Mouse (Mus musculus) ES-Bruce4 (cell line): ENCODE data around the gene Fhdc1. TPM values are rescaled to one million over a fixed set of nuclear protein-coding genes. Genes with fewer than 3 reads are reported as not detected.

Experiments used
- H3K27ac ChIP-seq: 2 replicates; pipeline ENCODE4 v1.5.1; 2012; ENCODE audit warnings: low read length, inconsistent platforms; ENCODE audit not compliant: insufficient read depth
- H3K27me3 ChIP-seq: 2 replicates; pipeline ENCODE4 v1.6.1; 2012; ENCODE audit warnings: mild to moderate bottlenecking, low read length, inconsistent platforms; ENCODE audit not compliant: control insufficient read depth, poor library complexity, insufficient read depth, severe bottlenecking
- H3K36me3 ChIP-seq: 2 replicates; pipeline ENCODE4 v1.6.1; 2012; ENCODE audit warnings: inconsistent platforms, mild to moderate bottlenecking, low read length, moderate library complexity; ENCODE audit not compliant: control insufficient read depth, poor library complexity, insufficient read depth, severe bottlenecking
- H3K4me1 ChIP-seq: one replicate; pipeline ENCODE4 v1.8.1; 2011; ENCODE audit warnings: low read length; ENCODE audit not compliant: control insufficient read depth, insufficient read depth
- H3K4me3 ChIP-seq: 2 replicates; pipeline ENCODE4 v1.5.1; 2011; ENCODE audit warnings: low read depth, mild to moderate bottlenecking, low read length
- H3K9ac ChIP-seq: 2 replicates; pipeline ENCODE4 v1.6.1; 2012; ENCODE audit warnings: low read depth, mild to moderate bottlenecking, inconsistent platforms; ENCODE audit not compliant: poor library complexity, severe bottlenecking
- H3K9me3 ChIP-seq: replicated peaks from 2 replicates; pipeline ENCODE4 v1.6.1; 2012; ENCODE audit warnings: mild to moderate bottlenecking, low read length, inconsistent platforms; ENCODE audit not compliant: control insufficient read depth, poor library complexity, insufficient read depth, severe bottlenecking
- CTCF ChIP-seq: IDR thresholded peaks from one replicate; pipeline ENCODE4 v1.8.1; 2011; ENCODE audit warnings: low read depth, low read length
- EP300 ChIP-seq: IDR thresholded peaks from 2 replicates; pipeline ENCODE4 v1.6.1; 2011; ENCODE audit warnings: low read depth, low read length; ENCODE audit not compliant: insufficient read depth
- POLR2A ChIP-seq: IDR thresholded peaks from one replicate; pipeline ENCODE4 v1.8.1; 2011; ENCODE audit warnings: low read length; ENCODE audit not compliant: insufficient read depth
- polyA plus RNA-seq: library from polyadenylated mRNA; stranded (reverse); fragments of >200 nt; gene quantifications from 2 replicates; pipeline ENCODE4 v1.2.4, GENCODE M21; 2011; ENCODE audit warnings: low read depth; ENCODE audit not compliant: missing spikeins, insufficient read depth, insufficient read length

Fhdc1 gene
- 1.8 and 3.4 TPM in 2 replicates for polyA plus RNA-seq

- Histone ChIP-seq H3K9ac (peak within 1 kb of the TSS; percentile 57), H3K27me3 (peaks cover 13% of the 10 kb centered on the region), H3K36me3 (no peaks in the 10 kb centered on the region), H3K9me3 (no peaks in the 10 kb centered on the region), H3K4me3 (peak within 1 kb of the TSS; percentile 92), H3K27ac (no peak within 1 kb of the TSS), H3K4me1 (no peaks in the 10 kb centered on the region)
- TF ChIP-seq EP300 (peak; percentile 6; the same call in 1 of the 2 replicates), POLR2A (no peak), CTCF (no peak)
Measured at GRCm38 (mm10) chr3:84480006-84480897, at the start of gene Fhdc1. Gene Fhdc1 (minus strand): TSS chr3:84480429.

GRCm38 (mm10) chr3:84529021-84529420 lies 48.8 kb upstream of the Fhdc1 start:
- Histone ChIP-seq H3K27me3 (no peaks in the 10 kb centered on the region), H3K27ac (no peak overlapping the region), H3K9ac (no peak overlapping the region), H3K4me3 (no peak overlapping the region), H3K36me3 (0 out of 2 replicates have a peak, but pooled peaks cover 2% of the 10 kb centered on the region), H3K4me1 (no peaks in the 10 kb centered on the region), H3K9me3 (no peaks in the 10 kb centered on the region)
- TF ChIP-seq POLR2A, result no peak
- TF ChIP-seq EP300, result no peak
- no peak for TF ChIP-seq CTCF

DNA sequence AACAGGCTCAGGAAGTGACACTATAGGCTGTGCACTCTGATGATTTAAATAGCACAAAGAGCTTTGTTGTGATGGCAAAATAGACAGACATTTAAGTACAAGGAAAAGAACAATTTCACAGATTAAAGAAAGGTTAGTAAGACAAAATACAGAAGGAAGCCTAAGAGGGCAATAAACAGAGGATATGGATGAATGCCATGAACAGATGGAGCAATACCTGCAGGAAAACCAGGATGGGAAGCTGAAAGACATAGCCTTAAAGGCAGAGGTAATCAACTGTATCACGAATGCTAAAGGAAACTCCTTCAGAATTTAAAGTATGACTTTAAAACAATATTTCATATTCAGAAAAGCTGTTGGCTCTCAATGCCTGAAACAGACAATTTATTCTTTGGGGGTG lies 44.7 kb upstream of the Fhdc1 start:
- Histone ChIP-seq H3K27ac (no peak overlapping the region), H3K4me3 (no peak overlapping the region), H3K27me3 (no peaks in the 10 kb centered on the region)

DNA sequence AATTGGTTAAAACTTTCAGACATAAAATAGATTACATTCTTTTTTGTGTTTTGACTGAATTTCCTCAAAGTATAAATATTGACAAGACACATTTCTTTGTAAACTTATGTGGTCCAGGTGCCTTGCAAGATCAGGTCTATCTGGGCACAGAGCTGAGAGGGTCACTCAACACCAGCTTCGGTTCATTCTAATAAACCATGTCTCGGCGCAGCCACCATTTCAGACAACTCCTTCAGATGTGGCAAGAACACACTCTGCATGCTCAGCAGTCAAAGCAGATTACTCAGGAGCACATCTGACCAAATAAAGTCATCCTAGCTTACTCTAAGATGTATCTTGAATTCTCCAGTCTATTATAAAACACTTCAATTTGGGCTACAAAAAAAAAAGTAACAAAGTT lies 35.9 kb upstream of the Fhdc1 start:
- TF ChIP-seq POLR2A (no peak), CTCF (no peak), EP300 (no peak)
- Histone ChIP-seq H3K36me3 (no peaks in the 10 kb centered on the region; the same call in 1 of the 2 replicates), H3K4me1 (peaks cover 3% of the 10 kb centered on the region), H3K9ac (no peak overlapping the region), H3K27ac (no peak overlapping the region), H3K27me3 (no peaks in the 10 kb centered on the region), H3K9me3 (no peaks in the 10 kb centered on the region), H3K4me3 (no peak overlapping the region)

More for the DNA sequence above, 44.7 kb upstream of the Fhdc1 start:
- H3K9ac ChIP-seq, result no peak overlapping the region
- no peaks in the 10 kb centered on the region for H3K4me1 ChIP-seq
- H3K9me3 ChIP-seq, result no peaks in the 10 kb centered on the region
- TF ChIP-seq POLR2A (no peak), EP300 (no peak), CTCF (no peak)
- no peaks in the 10 kb centered on the region for H3K36me3 ChIP-seq

GRCm38 (mm10) chr3:84512774-84513515 lies 32.7 kb upstream of the Fhdc1 start:
- peaks cover 3% of the 10 kb centered on the region for H3K4me1 ChIP-seq
- no peaks in the 10 kb centered on the region; the same call in 1 of the 2 replicates for H3K36me3 ChIP-seq
- H3K9me3 ChIP-seq, result no peaks in the 10 kb centered on the region
- H3K9ac ChIP-seq, result no peak overlapping the region
- no peaks in the 10 kb centered on the region for H3K27me3 ChIP-seq
- H3K27ac ChIP-seq, result no peak overlapping the region
- TF ChIP-seq POLR2A (no peak), EP300 (no peak), CTCF (no peak)
- H3K4me3 ChIP-seq, result no peak overlapping the region
